Comparison of ENCODE assay signal across 13 mouse cellular contexts in genomic region chr4:63097603-63098002, GRCm38 (mm10). TPM values are rescaled to one million over a fixed set of nuclear protein-coding genes. Genes with fewer than 3 reads are reported as not detected.
DNase-seq lines count a peak whose midpoint lies in the region; ATAC-seq and TF ChIP-seq lines count a peak whose summit lies in the region.
"Had no signal": no experiment of that assay in that cellular context is flagged by ENCODE, and none has a peak within 500 bp of the region (broad histone marks: within the 10 kb centered on the region; RNA-seq: fewer than 3 reads in every experiment).

No protein-coding gene starts in this region.

- no peak overlapping the region for H3K4me2 ChIP-seq in midbrain, postnatal 0 days (ENCODE audit: low read depth, low read length, poor library complexity, severe bottlenecking)
- no peak overlapping the region for H3K4me2 ChIP-seq in midbrain, embryonic 14.5 days (ENCODE audit: low read length)
- H3K4me2 ChIP-seq: hindbrain, embryonic 13.5 days had no signal

- peaks cover 11% of the 10 kb centered on the region for H3K4me1 ChIP-seq in heart, embryonic 10.5 days
- H3K4me1 ChIP-seq in midbrain, postnatal 0 days (ENCODE audit: insufficient read depth, low read length), result no peaks in the 10 kb centered on the region
- H3K4me1 ChIP-seq in midbrain, embryonic 14.5 days (ENCODE audit: control insufficient read depth, insufficient read depth, low read length), result no peaks in the 10 kb centered on the region
- H3K4me1 ChIP-seq: hindbrain, embryonic 13.5 days had no signal

- H3K36me3 ChIP-seq in heart, embryonic 10.5 days, result peaks cover 30% of the 10 kb centered on the region
- H3K36me3 ChIP-seq in midbrain, postnatal 0 days (ENCODE audit: insufficient read depth, low read length), result peaks cover 29% of the 10 kb centered on the region
- H3K36me3 ChIP-seq in midbrain, embryonic 14.5 days (ENCODE audit: control insufficient read depth, insufficient read depth, low read length), result peaks cover 57% of the 10 kb centered on the region

- no peak overlapping the region; the same call in 1 of the 2 replicates for H3K27ac ChIP-seq in heart, embryonic 10.5 days
- no peak overlapping the region for H3K27ac ChIP-seq in midbrain, postnatal 0 days (ENCODE audit: low read depth, low read length)
- H3K27ac ChIP-seq in midbrain, embryonic 14.5 days (replicated peaks; ENCODE audit: low read depth, low read length), result no peak overlapping the region
- H3K27ac ChIP-seq: hindbrain, embryonic 13.5 days; macrophage had no signal

- no peaks in the 10 kb centered on the region for H3K9me3 ChIP-seq in heart, embryonic 10.5 days
- no peaks in the 10 kb centered on the region for H3K9me3 ChIP-seq in midbrain, postnatal 0 days (ENCODE audit: low read length)
- H3K9me3 ChIP-seq in midbrain, embryonic 14.5 days (ENCODE audit: control insufficient read depth, low read length), result no peaks in the 10 kb centered on the region
- H3K9me3 ChIP-seq: hindbrain, embryonic 13.5 days had no signal

- 64% methylated on average over 1 of the region's 1 CpGs for WGBS in heart, embryonic 10.5 days
- 87% methylated on average over 1 of the region's 1 CpGs for WGBS in midbrain, postnatal 0 days
- WGBS in midbrain, embryonic 14.5 days, result 92% methylated on average over 1 of the region's 1 CpGs

- no peak overlapping the region for H3K4me3 ChIP-seq in heart, embryonic 10.5 days
- H3K4me3 ChIP-seq in midbrain, postnatal 0 days (ENCODE audit: low read depth, low read length), result no peak overlapping the region
- no peak overlapping the region for H3K4me3 ChIP-seq in midbrain, embryonic 14.5 days (replicated peaks; ENCODE audit: low read depth, low read length)
- H3K4me3 ChIP-seq: hindbrain, embryonic 13.5 days had no signal

- no peak for TF ChIP-seq CTCF in midbrain, postnatal 0 days (IDR thresholded peaks at IDR 0.05)

- no peak overlapping the region for H3K9ac ChIP-seq in midbrain, postnatal 0 days (replicated peaks; ENCODE audit: low read length, poor library complexity, severe bottlenecking)
- H3K9ac ChIP-seq in midbrain, embryonic 14.5 days (replicated peaks; ENCODE audit: low read length), result no peak overlapping the region
- H3K9ac ChIP-seq: hindbrain, embryonic 13.5 days had no signal

- ATAC-seq in midbrain, postnatal 0 days (ENCODE audit: low FRiP score), result no peak
- no peak for ATAC-seq in midbrain, embryonic 14.5 days (ENCODE audit: low FRiP score, low TSS enrichment)
- no peak for ATAC-seq in activated CD4-positive, CD25-positive, alpha-beta regulatory T cell, adult 4 months
- ATAC-seq: Patski had no signal

- no peaks in the 10 kb centered on the region for H3K27me3 ChIP-seq in heart, embryonic 10.5 days (ENCODE audit: insufficient read depth, poor library complexity, severe bottlenecking)
- H3K27me3 ChIP-seq in midbrain, postnatal 0 days (ENCODE audit: insufficient read depth, low read length), result no peaks in the 10 kb centered on the region
- no peaks in the 10 kb centered on the region for H3K27me3 ChIP-seq in midbrain, embryonic 14.5 days (ENCODE audit: control insufficient read depth, insufficient read depth, low read length)
- H3K27me3 ChIP-seq: hindbrain, embryonic 13.5 days; Patski had no signal

- peak; percentile 95 for DNase-seq in heart, adult 11 months
- no peak for DNase-seq in heart, embryonic 10.5 days (ENCODE audit: low spot score)
- DNase-seq in midbrain, postnatal 0 days (ENCODE audit: low spot score), result peak; percentile 12
- no peak for DNase-seq in midbrain, embryonic 14.5 days
- peak; percentile 76 for DNase-seq in heart, postnatal 4 days
- DNase-seq in ovary, postnatal 36 days (ENCODE audit: low spot score), result peak; percentile 61
- no peak for DNase-seq in embryo, embryonic 10 days (ENCODE audit: low spot score)
- DNase-seq: cerebellum, postnatal 14 days had no signal

RNA-seq across cellular contexts. Expression of gene Ambp, which starts 57.0 kb away (rescaled TPM):
- polyA plus RNA-seq in heart, embryonic 10.5 days (2016; fragmentation: Nextera tagmentation; extraction: Ambion mirVana), result 5.8 and 158 TPM in 2 replicates
- total RNA-seq in midbrain, postnatal 0 days (2014; rRNA removed), result not detected in 2 replicates
- not detected in 2 replicates for polyA plus RNA-seq in midbrain, postnatal 0 days (2015; fragmentation: Nextera tagmentation; extraction: Ambion mirVana)
- not detected in 2 replicates for polyA plus RNA-seq in midbrain, embryonic 14.5 days (2014; fragmentation: Nextera tagmentation; extraction: Ambion mirVana)
- not detected for total RNA-seq in heart, postnatal 4 days (2021)
- not detected for polyA plus RNA-seq in activated CD4-positive, CD25-positive, alpha-beta regulatory T cell, adult 4 months (2017; shearing (Covaris generic))
- total RNA-seq: layer of hippocampus, adult 8-10 months had no signal
- polyA plus RNA-seq: hindbrain, embryonic 13.5 days; macrophage had no signal

Comparison
In these comparisons a context has a peak if more than half of its experiments do, and no peak if none do; other contexts are left out.
1. DNase-seq: peak in heart, adult 11 months (single experiment), midbrain, postnatal 0 days (single experiment), heart, postnatal 4 days (single experiment) and ovary, postnatal 36 days (single experiment); none in heart, embryonic 10.5 days (single experiment), midbrain, embryonic 14.5 days (single experiment) and embryo, embryonic 10 days (single experiment).